Mouse (Mus musculus) heart, embryonic 12.5 days (tissue): ENCODE measurements around the gene Cul9. TPM values are rescaled to one million over a fixed set of nuclear protein-coding genes. Genes with fewer than 3 reads are reported as not detected.

Source experiments
- ATAC-seq: fragments of 200-750 bp; cut with Nextera tagmentation; 2 replicates; pipeline ENCODE4 v1.8.0; 2017; ENCODE audit warnings: moderate TSS enrichment, moderate library complexity; ENCODE audit not compliant: insufficient number of reproducible peaks, low FRiP score
- H3K27ac ChIP-seq: fragments of 300-500 bp; sonication (generic); 2 replicates; pipeline ENCODE4 v1.5.1; 2016; ENCODE audit warnings: mild to moderate bottlenecking, moderate library complexity; ENCODE audit not compliant: poor library complexity, severe bottlenecking
- H3K27me3 ChIP-seq: fragments of 300-500 bp; sonication (generic); replicated peaks from 2 replicates; pipeline ENCODE4 v1.6.1; 2016; ENCODE audit warnings: mild to moderate bottlenecking, moderate library complexity
- H3K36me3 ChIP-seq: fragments of 300-500 bp; sonication (generic); 2 replicates; pipeline ENCODE4 v1.6.1; 2016; ENCODE audit warnings: mild to moderate bottlenecking, moderate library complexity
- H3K4me1 ChIP-seq: fragments of 300-500 bp; sonication (generic); replicated peaks from 2 replicates; pipeline ENCODE4 v1.6.1; 2016; ENCODE audit warnings: mild to moderate bottlenecking
- H3K4me2 ChIP-seq: fragments of 300-500 bp; sonication (generic); 2 replicates; pipeline ENCODE4 v1.6.1; 2016; ENCODE audit warnings: mild to moderate bottlenecking, moderate library complexity
- H3K4me3 ChIP-seq: fragments of 300-500 bp; sonication (generic); 2 replicates; pipeline ENCODE4 v1.5.1; 2016; ENCODE audit warnings: mild to moderate bottlenecking
- H3K9ac ChIP-seq: fragments of 300-500 bp; sonication (generic); 2 replicates; pipeline ENCODE4 v1.6.1; 2016; ENCODE audit warnings: mild to moderate bottlenecking, moderate library complexity
- H3K9me3 ChIP-seq: fragments of 300-500 bp; sonication (generic); replicated peaks from 2 replicates; pipeline ENCODE4 v1.6.1; 2016; ENCODE audit warnings: mild to moderate bottlenecking, moderate library complexity
- WGBS: fragments of 180-500 bp; shearing (Covaris S2); methylation state at CpG from one replicate; pipeline ENCODE4 v1.1.7; 2016; 5-methylcytosine and 5-hydroxymethylcytosine counted together
- polyA plus RNA-seq: library from polyadenylated mRNA; unstranded; fragments of >200 nt; fragmentation: Nextera tagmentation; extraction: Ambion mirVana; gene quantifications from 2 replicates; pipeline ENCODE4 v1.2.1, GENCODE M21; 2016

Gene Cul9
- polyA plus RNA-seq: 7.2 and 7.4 TPM in 2 replicates

DNA sequence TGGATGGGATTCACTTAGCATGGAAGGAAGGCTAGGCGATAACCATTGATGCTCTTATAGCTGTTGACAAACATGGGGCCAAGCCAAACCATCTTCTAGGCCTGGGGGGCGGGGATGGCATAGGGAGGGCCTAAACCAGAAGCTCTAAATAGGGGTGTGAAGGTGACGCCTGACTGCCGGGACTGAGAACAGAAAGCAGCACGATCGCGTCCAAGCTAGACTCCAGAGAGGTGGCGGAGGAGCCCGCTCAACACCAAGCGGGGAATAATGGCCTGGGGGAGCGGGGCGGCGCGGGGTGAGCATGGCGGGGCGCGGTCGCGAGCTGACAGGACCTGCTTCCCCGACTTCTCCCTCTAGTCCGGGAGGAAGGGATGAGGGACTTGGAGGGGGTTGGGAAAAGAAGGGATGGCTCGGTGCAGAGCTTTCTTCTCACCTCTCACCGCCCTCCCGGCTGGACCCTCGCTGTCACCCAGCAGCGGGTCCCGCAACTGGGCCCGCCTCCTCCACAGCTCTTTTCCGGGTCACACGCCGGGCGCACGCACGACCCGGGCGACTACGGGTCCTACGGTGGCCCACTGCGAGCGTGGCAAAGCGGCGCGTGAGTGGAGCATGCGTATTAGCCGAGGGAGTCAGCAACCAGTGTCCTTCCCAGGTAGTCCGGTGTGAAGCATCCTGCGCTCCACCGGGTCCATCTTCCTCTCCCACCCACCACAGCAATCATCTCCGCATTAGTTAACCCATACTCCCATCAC lies at the start of gene Cul9:
Gene Cul9, minus strand, starts transcription at position 576 of the 752 bp plus-strand sequence.
- H3K9me3 ChIP-seq: no peaks in the 10 kb centered on the region
- WGBS: 2% methylated on average over 49 of the region's 49 CpGs
- ATAC-seq: peak; percentile 48; the same call in 1 of the 2 replicates
- peaks cover 43% of the 10 kb centered on the region for H3K36me3 ChIP-seq
- H3K27me3 ChIP-seq: peaks cover 6% of the 10 kb centered on the region; the same call in 1 of the 2 replicates
- H3K4me2 ChIP-seq: peak within 1 kb of the TSS; percentile 80
- H3K4me3 ChIP-seq: peak within 1 kb of the TSS; percentile 59
- peak within 1 kb of the TSS; percentile 74 for H3K9ac ChIP-seq
- peaks cover 26% of the 10 kb centered on the region for H3K4me1 ChIP-seq
- H3K27ac ChIP-seq: no peak within 1 kb of the TSS; the same call in 1 of the 2 replicates

DNA sequence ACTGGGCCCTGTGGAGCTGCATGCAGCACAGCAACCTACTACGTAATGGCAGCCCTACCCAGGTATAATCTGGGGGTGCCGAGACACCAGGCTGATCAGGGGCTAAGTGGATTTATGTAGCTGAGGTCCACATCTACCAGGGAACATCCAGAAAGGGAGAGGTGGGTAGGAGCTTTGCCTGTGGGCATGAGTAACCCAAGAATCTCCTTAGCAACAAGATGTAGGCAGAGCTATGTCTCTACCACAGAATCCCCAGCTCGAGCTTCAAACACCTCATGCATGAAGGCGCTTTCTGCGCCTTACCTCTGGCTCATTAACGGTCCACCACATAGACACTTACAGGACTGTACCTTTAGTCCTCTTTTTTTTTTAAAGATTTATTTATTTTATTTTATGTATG lies 49.1 kb upstream of the Cul9 start:
- peaks cover 47% of the 10 kb centered on the region for H3K4me1 ChIP-seq
- peaks cover 34% of the 10 kb centered on the region for H3K36me3 ChIP-seq
- H3K9ac ChIP-seq: peak overlapping the region; percentile 4; the same call in 1 of the 2 replicates
- no peak overlapping the region for H3K4me3 ChIP-seq
- H3K27me3 ChIP-seq: no peaks in the 10 kb centered on the region
- WGBS: 82% methylated on average over 6 of the region's 6 CpGs
- H3K4me2 ChIP-seq: no peak overlapping the region
- no peaks in the 10 kb centered on the region for H3K9me3 ChIP-seq
- ATAC-seq: no peak
- H3K27ac ChIP-seq: peak overlapping the region; percentile 82

- Histone ChIP-seq H3K27ac (peak overlapping the region; percentile 82), H3K9me3 (no peaks in the 10 kb centered on the region), H3K9ac (peak overlapping the region; percentile 4), H3K4me2 (peak overlapping the region; percentile 28; the same call in 1 of the 2 replicates), H3K4me1 (peaks cover 43% of the 10 kb centered on the region), H3K36me3 (peaks cover 41% of the 10 kb centered on the region), H3K27me3 (no peaks in the 10 kb centered on the region), H3K4me3 (no peak overlapping the region)
- ATAC-seq: peak; percentile 65
- 17% methylated on average over 9 of the region's 9 CpGs for WGBS
Measured at GRCm38 (mm10) chr17:46594606-46595005, 48.4 kb upstream of the Cul9 start.

DNA sequence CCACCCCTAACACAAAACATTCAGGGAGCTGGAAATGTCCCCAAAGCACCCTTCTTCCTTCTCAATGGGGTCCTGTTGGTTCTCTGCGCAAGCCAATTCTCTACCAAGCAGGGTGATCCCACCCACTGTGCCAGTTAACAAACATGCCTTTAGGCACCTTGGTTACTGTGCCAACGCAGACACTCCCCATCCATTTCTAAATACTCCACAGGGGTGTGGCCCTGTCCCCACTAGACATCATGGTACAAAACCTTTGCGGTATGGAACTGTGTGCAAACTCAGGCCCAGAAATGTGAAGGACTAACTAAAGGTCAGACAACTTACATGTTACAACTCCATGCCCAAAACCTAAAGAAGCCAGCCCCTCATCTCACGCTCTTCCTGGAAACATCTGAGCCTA lies 46.9 kb upstream of the Cul9 start:
- Histone ChIP-seq H3K4me2 (no peak overlapping the region), H3K36me3 (peaks cover 54% of the 10 kb centered on the region), H3K4me3 (no peak overlapping the region), H3K27ac (no peak overlapping the region), H3K27me3 (no peaks in the 10 kb centered on the region), H3K9me3 (no peaks in the 10 kb centered on the region), H3K9ac (no peak overlapping the region), H3K4me1 (peaks cover 28% of the 10 kb centered on the region)
- WGBS: 91% methylated on average over 4 of the region's 4 CpGs
- ATAC-seq: no peak

DNA sequence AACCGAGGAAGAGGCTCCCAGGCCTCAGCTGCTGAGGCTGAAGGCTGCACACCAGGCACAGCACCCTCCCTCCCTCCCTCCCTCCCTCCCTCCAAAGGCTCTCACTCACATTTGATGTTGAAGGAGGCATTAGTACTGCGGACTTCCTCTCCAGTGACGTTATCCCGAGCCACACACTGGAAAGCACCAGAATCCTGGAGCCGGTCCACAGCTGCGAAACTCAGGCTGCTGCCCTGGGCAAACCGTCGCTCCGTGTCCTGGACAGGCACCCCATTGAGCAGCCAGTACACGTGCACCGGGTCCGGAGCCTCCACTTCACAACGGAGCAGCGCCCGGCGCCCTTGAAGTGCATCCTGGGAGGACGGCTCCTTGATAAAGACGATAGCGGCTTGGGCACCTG lies 45.2 kb upstream of the Cul9 start:
- Histone ChIP-seq H3K4me2 (no peak overlapping the region), H3K27ac (no peak overlapping the region), H3K4me3 (no peak overlapping the region), H3K27me3 (no peaks in the 10 kb centered on the region), H3K9me3 (no peaks in the 10 kb centered on the region), H3K4me1 (peaks cover 28% of the 10 kb centered on the region), H3K36me3 (peaks cover 55% of the 10 kb centered on the region), H3K9ac (no peak overlapping the region)
- WGBS: 78% methylated on average over 19 of the region's 19 CpGs
- no peak for ATAC-seq

- 86% methylated on average over 7 of the region's 7 CpGs for WGBS
- H3K4me1 ChIP-seq: peaks cover 26% of the 10 kb centered on the region
- H3K9ac ChIP-seq: no peak overlapping the region
- H3K36me3 ChIP-seq: peaks cover 63% of the 10 kb centered on the region
- H3K4me2 ChIP-seq: no peak overlapping the region
- ATAC-seq: no peak
- no peaks in the 10 kb centered on the region for H3K27me3 ChIP-seq
- no peak overlapping the region for H3K27ac ChIP-seq
- H3K9me3 ChIP-seq: no peaks in the 10 kb centered on the region
- H3K4me3 ChIP-seq: no peak overlapping the region
Measured at GRCm38 (mm10) chr17:46590439-46590838, 44.3 kb upstream of the Cul9 start.

DNA sequence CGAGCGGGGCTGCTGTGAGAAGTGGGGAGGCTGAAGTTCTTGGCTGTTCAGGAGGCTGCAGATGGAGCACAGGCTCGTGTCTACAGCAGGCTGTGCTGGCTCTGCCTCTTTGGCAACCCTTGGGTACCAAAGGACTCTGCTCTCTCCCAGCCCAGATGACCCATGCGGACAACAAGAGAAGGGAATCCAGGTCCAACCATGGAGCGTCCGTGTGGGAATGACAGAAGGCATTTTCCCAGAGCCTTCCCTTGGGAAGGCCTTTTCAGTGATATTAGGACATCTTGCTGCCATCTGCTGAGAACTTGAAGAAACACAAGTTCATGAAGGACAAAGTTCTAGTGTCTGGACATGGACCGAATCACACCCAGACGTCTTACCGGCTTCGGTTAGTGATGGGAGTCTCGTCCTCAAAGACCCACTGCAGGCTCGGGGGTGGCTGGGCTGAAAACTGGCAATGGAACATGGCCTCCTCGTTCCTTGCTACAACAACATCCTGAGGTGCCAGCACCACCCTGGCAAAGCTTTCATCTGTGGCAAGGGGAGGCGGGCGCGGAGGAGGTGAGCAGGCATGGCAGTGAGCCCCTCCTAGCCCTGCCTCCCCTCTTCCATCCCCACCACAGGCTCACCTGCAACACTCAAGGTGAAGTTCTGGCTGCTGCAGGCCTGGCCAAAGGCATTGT lies 43.6 kb upstream of the Cul9 start:
- ATAC-seq: no peak
- Histone ChIP-seq H3K4me3 (no peak overlapping the region), H3K9ac (no peak overlapping the region), H3K36me3 (peaks cover 68% of the 10 kb centered on the region), H3K4me1 (peaks cover 19% of the 10 kb centered on the region), H3K27ac (no peak overlapping the region), H3K9me3 (no peaks in the 10 kb centered on the region), H3K4me2 (no peak overlapping the region), H3K27me3 (no peaks in the 10 kb centered on the region)
- WGBS: 77% methylated on average over 16 of the region's 16 CpGs

GRCm38 (mm10) chr17:46588913-46589312 lies 42.7 kb upstream of the Cul9 start:
- 82% methylated on average over 6 of the region's 6 CpGs for WGBS
- H3K27me3 ChIP-seq: no peaks in the 10 kb centered on the region
- H3K27ac ChIP-seq: no peak overlapping the region
- peaks cover 74% of the 10 kb centered on the region for H3K36me3 ChIP-seq
- ATAC-seq: no peak
- peaks cover 12% of the 10 kb centered on the region for H3K4me1 ChIP-seq
- no peak overlapping the region for H3K4me2 ChIP-seq
- H3K9me3 ChIP-seq: no peaks in the 10 kb centered on the region
- H3K4me3 ChIP-seq: no peak overlapping the region
- no peak overlapping the region for H3K9ac ChIP-seq

GRCm38 (mm10) chr17:46588173-46588572 lies 42.0 kb upstream of the Cul9 start:
- H3K27me3 ChIP-seq: no peaks in the 10 kb centered on the region
- no peak overlapping the region for H3K4me2 ChIP-seq
- no peak overlapping the region for H3K27ac ChIP-seq
- no peaks in the 10 kb centered on the region for H3K9me3 ChIP-seq
- 82% methylated on average over 9 of the region's 9 CpGs for WGBS
- H3K4me3 ChIP-seq: no peak overlapping the region
- no peak overlapping the region for H3K9ac ChIP-seq
- peaks cover 74% of the 10 kb centered on the region for H3K36me3 ChIP-seq
- peaks cover 7% of the 10 kb centered on the region for H3K4me1 ChIP-seq
- no peak for ATAC-seq

- no peaks in the 10 kb centered on the region for H3K27me3 ChIP-seq
- no peak overlapping the region for H3K4me3 ChIP-seq
- no peak for ATAC-seq
- H3K27ac ChIP-seq: no peak overlapping the region
- H3K4me1 ChIP-seq: no peaks in the 10 kb centered on the region
- no peaks in the 10 kb centered on the region for H3K9me3 ChIP-seq
- no peak overlapping the region for H3K9ac ChIP-seq
- no peak overlapping the region for H3K4me2 ChIP-seq
- WGBS: 86% methylated on average over 8 of the region's 8 CpGs
- H3K36me3 ChIP-seq: peaks cover 87% of the 10 kb centered on the region
Measured at GRCm38 (mm10) chr17:46586327-46586726, 40.1 kb upstream of the Cul9 start.

GRCm38 (mm10) chr17:46578650-46579049 lies 32.5 kb upstream of the Cul9 start:
- no peak for ATAC-seq
- H3K27me3 ChIP-seq: no peaks in the 10 kb centered on the region
- 74% methylated on average over 5 of the region's 5 CpGs for WGBS

More at GRCm38 (mm10) chr17:46578650-46579049, 32.5 kb upstream of the Cul9 start:
- H3K9me3 ChIP-seq: 0 out of 2 replicates have a peak, but pooled peaks cover 4% of the 10 kb centered on the region
- H3K36me3 ChIP-seq: peaks cover 87% of the 10 kb centered on the region
- H3K4me1 ChIP-seq: no peaks in the 10 kb centered on the region
- H3K4me3 ChIP-seq: no peak overlapping the region
- no peak overlapping the region for H3K9ac ChIP-seq
- no peak overlapping the region for H3K27ac ChIP-seq
- no peak overlapping the region for H3K4me2 ChIP-seq
